Mouse (Mus musculus): Measurements from ENCODE around the gene Dcxr. TPM values are rescaled to one million over a fixed set of nuclear protein-coding genes. Genes with fewer than 3 reads are reported as not detected.
A peak's percentile ranks its signal among the peaks of the same experiment; 100 is the strongest.

Dcxr gene
- polyA plus RNA-seq, 1 experiment from 2014 or later: 8.8 TPM

GRCm38 (mm10) chr11:120727564-120727963 is 483 bp upstream of the Dcxr start:
- no peak for ATAC-seq (ENCODE audit: low FRiP score, low read depth)
- no peaks in the 10 kb centered on the region for H3K36me3 ChIP-seq
- H3K4me1 ChIP-seq (replicated peaks): peaks cover 22% of the 10 kb centered on the region
- no peak overlapping the region for H3K27ac ChIP-seq (replicated peaks)
- H3K27me3 ChIP-seq: no peaks in the 10 kb centered on the region
- WGBS: 61% methylated on average over 12 of the region's 12 CpGs
- H3K9me3 ChIP-seq: no peaks in the 10 kb centered on the region
- peak overlapping the region; percentile 94; the same call in 1 of the 2 replicates for H3K4me2 ChIP-seq
- no peak overlapping the region for H3K9ac ChIP-seq
- 0 out of 2 replicates have a peak overlapping the region, but pooled peaks have one; percentile 49 for H3K4me3 ChIP-seq

GRCm38 (mm10) chr11:120726243-120727168 is 575 bp downstream of the Dcxr start:
- peak overlapping the region; percentile 49 for H3K4me3 ChIP-seq
- H3K9ac ChIP-seq: peak overlapping the region; percentile 56
- H3K4me2 ChIP-seq: peak overlapping the region; percentile 94
- peak; percentile 35 for ATAC-seq (ENCODE audit: low FRiP score, low read depth)
- 18% methylated on average over 33 of the region's 36 CpGs for WGBS
- no peaks in the 10 kb centered on the region for H3K36me3 ChIP-seq
- peaks cover 30% of the 10 kb centered on the region for H3K4me1 ChIP-seq (replicated peaks)
- no peaks in the 10 kb centered on the region for H3K27me3 ChIP-seq
- no peaks in the 10 kb centered on the region for H3K9me3 ChIP-seq
- no peak overlapping the region for H3K27ac ChIP-seq (replicated peaks)

- Histone ChIP-seq H3K27ac (replicated peaks) (no peak overlapping the region), H3K27me3 (no peaks in the 10 kb centered on the region), H3K4me3 (no peak overlapping the region), H3K9ac (no peak overlapping the region), H3K36me3 (peaks cover 4% of the 10 kb centered on the region; the same call in 1 of the 2 replicates), H3K9me3 (no peaks in the 10 kb centered on the region), H3K4me2 (peak overlapping the region; percentile 75; the same call in 1 of the 2 replicates), H3K4me1 (replicated peaks) (peaks cover 40% of the 10 kb centered on the region)
- no peak for ATAC-seq (ENCODE audit: low FRiP score, low read depth)
- 87% methylated on average over 7 of the region's 7 CpGs for WGBS
Observed at GRCm38 (mm10) chr11:120723509-120723908, 3.6 kb downstream of the Dcxr start.

- Histone ChIP-seq H3K36me3 (peaks cover 4% of the 10 kb centered on the region; the same call in 1 of the 2 replicates), H3K9me3 (no peaks in the 10 kb centered on the region), H3K4me2 (peak overlapping the region; percentile 75), H3K4me1 (replicated peaks) (peaks cover 40% of the 10 kb centered on the region), H3K9ac (peak overlapping the region; percentile 89; the same call in 1 of the 2 replicates), H3K27ac (replicated peaks) (no peak overlapping the region), H3K4me3 (peak overlapping the region; percentile 57), H3K27me3 (no peaks in the 10 kb centered on the region)
- ATAC-seq (ENCODE audit: low FRiP score, low read depth): no peak
- WGBS: 85% methylated on average over 11 of the region's 11 CpGs
Observed at GRCm38 (mm10) chr11:120722761-120723382, 4.2 kb downstream of the Dcxr start.

GRCm38 (mm10) chr11:120722067-120722630 is 4.9 kb downstream of the Dcxr start:
- peak overlapping the region; percentile 57 for H3K4me3 ChIP-seq
- no peak; the same call in 1 of the 2 replicates for ATAC-seq (ENCODE audit: low FRiP score, low read depth)
- peaks cover 11% of the 10 kb centered on the region for H3K36me3 ChIP-seq
- WGBS: 21% methylated on average over 21 of the region's 21 CpGs
- H3K4me2 ChIP-seq: peak overlapping the region; percentile 75
- no peaks in the 10 kb centered on the region for H3K27me3 ChIP-seq
- no peaks in the 10 kb centered on the region for H3K9me3 ChIP-seq
- H3K4me1 ChIP-seq (replicated peaks): peaks cover 40% of the 10 kb centered on the region
- H3K27ac ChIP-seq (replicated peaks): peak overlapping the region; percentile 81; the same call in 1 of the 2 replicates
- peak overlapping the region; percentile 89 for H3K9ac ChIP-seq

- H3K4me2 ChIP-seq: peak within 1 kb of the TSS; percentile 75
- H3K36me3 ChIP-seq: peaks cover 14% of the 10 kb centered on the region
- peak within 1 kb of the TSS; percentile 81 for H3K27ac ChIP-seq (replicated peaks)
- under 1% methylated on average over 75 of the region's 90 CpGs for WGBS
- peak within 1 kb of the TSS; percentile 57 for H3K4me3 ChIP-seq
- no peaks in the 10 kb centered on the region for H3K27me3 ChIP-seq
- H3K9ac ChIP-seq: peak within 1 kb of the TSS; percentile 89
- peaks cover 33% of the 10 kb centered on the region for H3K4me1 ChIP-seq (replicated peaks)
- no peaks in the 10 kb centered on the region for H3K9me3 ChIP-seq
- ATAC-seq (ENCODE audit: low FRiP score, low read depth): peak; percentile 86
Observed at GRCm38 (mm10) chr11:120721124-120722066, 5.7 kb downstream of the Dcxr start, which contains the start of gene Rac3. Gene Rac3 (plus strand): TSS chr11:120721470.

GRCm38 (mm10) chr11:120720450-120720849 is 6.6 kb downstream of the Dcxr start:
- peak; percentile 24; the same call in 1 of the 2 replicates for ATAC-seq (ENCODE audit: low FRiP score, low read depth)
- H3K9ac ChIP-seq: peak overlapping the region; percentile 89
- H3K27me3 ChIP-seq: no peaks in the 10 kb centered on the region
- no peaks in the 10 kb centered on the region for H3K9me3 ChIP-seq
- H3K4me1 ChIP-seq (replicated peaks): peaks cover 35% of the 10 kb centered on the region
- peak overlapping the region; percentile 81 for H3K27ac ChIP-seq (replicated peaks)
- 10% methylated on average over 17 of the region's 17 CpGs for WGBS
- H3K36me3 ChIP-seq: peaks cover 18% of the 10 kb centered on the region
- peak overlapping the region; percentile 75 for H3K4me2 ChIP-seq
- peak overlapping the region; percentile 57 for H3K4me3 ChIP-seq

GRCm38 (mm10) chr11:120719841-120720376 is 7.2 kb downstream of the Dcxr start:
- 90% methylated on average over 13 of the region's 13 CpGs for WGBS
- no peak for ATAC-seq (ENCODE audit: low FRiP score, low read depth)
- Histone ChIP-seq H3K9me3 (no peaks in the 10 kb centered on the region), H3K9ac (no peak overlapping the region), H3K36me3 (peaks cover 18% of the 10 kb centered on the region), H3K4me1 (replicated peaks) (peaks cover 41% of the 10 kb centered on the region), H3K4me2 (peak overlapping the region; percentile 75; the same call in 1 of the 2 replicates), H3K4me3 (no peak overlapping the region), H3K27me3 (no peaks in the 10 kb centered on the region), H3K27ac (replicated peaks) (no peak overlapping the region)

GRCm38 (mm10) chr11:120719242-120719641 is 7.8 kb downstream of the Dcxr start:
- no peak for ATAC-seq (ENCODE audit: low FRiP score, low read depth)
- Histone ChIP-seq H3K9me3 (no peaks in the 10 kb centered on the region), H3K9ac (no peak overlapping the region), H3K36me3 (peaks cover 18% of the 10 kb centered on the region), H3K4me3 (no peak overlapping the region), H3K27ac (replicated peaks) (no peak overlapping the region), H3K4me2 (no peak overlapping the region), H3K4me1 (replicated peaks) (peaks cover 48% of the 10 kb centered on the region), H3K27me3 (no peaks in the 10 kb centered on the region)
- whole genome bisulfite sequencing: 88% methylated on average over 9 of the region's 9 CpGs

- peaks cover 18% of the 10 kb centered on the region for H3K36me3 ChIP-seq
- H3K27me3 ChIP-seq: no peaks in the 10 kb centered on the region
- H3K4me1 ChIP-seq (replicated peaks): peaks cover 38% of the 10 kb centered on the region
- no peak overlapping the region for H3K27ac ChIP-seq (replicated peaks)
- 91% methylated on average over 9 of the region's 9 CpGs for WGBS
- peak overlapping the region; percentile 100 for H3K4me2 ChIP-seq
- H3K9me3 ChIP-seq: no peaks in the 10 kb centered on the region
- no peak overlapping the region for H3K4me3 ChIP-seq
- no peak for ATAC-seq (ENCODE audit: low FRiP score, low read depth)
- H3K9ac ChIP-seq: no peak overlapping the region
Observed at GRCm38 (mm10) chr11:120715131-120715530, 11.9 kb downstream of the Dcxr start.
